Mouse (Mus musculus) myocyte (in vitro differentiated cells): ENCODE measurements around the gene Tiam1. TPM values are rescaled to one million over a fixed set of nuclear protein-coding genes. Genes with fewer than 3 reads are reported as not detected.

ENCODE experiments used
- H3K27me3 ChIP-seq: one replicate; pipeline ENCODE4 v1.6.1; 2011; ENCODE audit not compliant: control insufficient read depth, insufficient read depth, insufficient read length
- H3K36me3 ChIP-seq: one replicate; pipeline ENCODE4 v1.6.1; 2011; ENCODE audit not compliant: control insufficient read depth, insufficient read depth
- H3K4me2 ChIP-seq: one replicate; pipeline ENCODE4 v1.6.1; 2011; ENCODE audit warnings: low read depth, control low read depth
- H3K4me3 ChIP-seq: one replicate; pipeline ENCODE4 v1.5.1; 2011; ENCODE audit warnings: mild to moderate bottlenecking, control low read depth, moderate library complexity
- H3K79me2 ChIP-seq: one replicate; pipeline ENCODE4 v1.6.1; 2011; ENCODE audit not compliant: control insufficient read depth, insufficient read depth
- H3ac ChIP-seq: one replicate; pipeline ENCODE4 v1.6.1; 2011; ENCODE audit not compliant: control insufficient read depth, insufficient read length
- CEBPB ChIP-seq: IDR thresholded peaks from 2 replicates; pipeline ENCODE4 v1.6.1; 2011; ENCODE audit warnings: mild to moderate bottlenecking, moderate library complexity; ENCODE audit not compliant: poor library complexity, insufficient read depth, severe bottlenecking
- E2F4 ChIP-seq: IDR thresholded peaks from one replicate; pipeline ENCODE4 v1.6.1; 2011; ENCODE audit warnings: mild to moderate bottlenecking, control low read depth, moderate library complexity; ENCODE audit not compliant: insufficient read depth
- MAX ChIP-seq: IDR thresholded peaks from one replicate; pipeline ENCODE4 v1.6.1; 2011; ENCODE audit warnings: low read depth, mild to moderate bottlenecking, control low read depth
- MYOD1 ChIP-seq, 3 experiments: IDR thresholded peaks; one replicate each; pipeline ENCODE4 v1.6.1; 2011; ENCODE audit warnings: control low read depth in 2 of 3, low read depth in 2 of 3, mild to moderate bottlenecking in 2 of 3, moderate library complexity in 1 of 3; ENCODE audit not compliant: insufficient read length in 2 of 3, control insufficient read depth in 1 of 3
- MYOG ChIP-seq, 3 experiments: IDR thresholded peaks; one replicate each; pipeline ENCODE4 v1.6.1; 2011; ENCODE audit warnings: control low read depth in 2 of 3, low read depth in 2 of 3, mild to moderate bottlenecking in 2 of 3; ENCODE audit not compliant: insufficient read length in 2 of 3, control insufficient read depth in 1 of 3, insufficient read depth in 1 of 3
- POLR2A ChIP-seq: IDR thresholded peaks from one replicate; pipeline ENCODE4 v1.6.1; 2011; ENCODE audit warnings: low read depth, mild to moderate bottlenecking, control low read depth, moderate library complexity; ENCODE audit not compliant: insufficient read length
- POLR2AphosphoS2 ChIP-seq: IDR thresholded peaks from one replicate; pipeline ENCODE4 v1.6.1; 2011; ENCODE audit warnings: low read depth, control low read depth; ENCODE audit not compliant: insufficient read length
- REST ChIP-seq: IDR thresholded peaks from one replicate; pipeline ENCODE4 v1.6.1; 2011; ENCODE audit warnings: mild to moderate bottlenecking, control low read depth, moderate library complexity; ENCODE audit not compliant: insufficient read depth, insufficient read length
- SRF ChIP-seq: IDR thresholded peaks from one replicate; pipeline ENCODE4 v1.6.1; 2011; ENCODE audit warnings: low read depth; ENCODE audit not compliant: control insufficient read depth, insufficient read length
- TCF12 ChIP-seq: IDR thresholded peaks from one replicate; pipeline ENCODE4 v1.6.1; 2011; ENCODE audit warnings: mild to moderate bottlenecking, control low read depth; ENCODE audit not compliant: poor library complexity, insufficient read depth, severe bottlenecking
- TCF3 ChIP-seq: IDR thresholded peaks from one replicate; pipeline ENCODE4 v1.6.1; 2011; ENCODE audit warnings: low read depth, control low read depth; ENCODE audit not compliant: insufficient read length
- USF1 ChIP-seq: IDR thresholded peaks from one replicate; pipeline ENCODE4 v1.6.1; 2011; ENCODE audit warnings: low read depth, mild to moderate bottlenecking, control low read depth, moderate library complexity
- polyA plus RNA-seq: library from polyadenylated mRNA; unstranded; fragments of >200 nt; fragmentation: generic; extraction: Trizol; gene quantifications from one replicate; pipeline ENCODE4 v1.2.1, GENCODE M21; 2012; ENCODE audit warnings: missing spikeins

The Tiam1 gene
- polyA plus RNA-seq, 1 experiment: 2.2 TPM

- Histone ChIP-seq H3K4me2 (no peak overlapping the region), H3K27me3 (no peaks in the 10 kb centered on the region), H3K4me3 (no peak overlapping the region), H3K36me3 (no peaks in the 10 kb centered on the region), H3K79me2 (no peaks in the 10 kb centered on the region), H3ac (no peak overlapping the region)
- TF ChIP-seq E2F4 (no peak), MYOD1 (IDR thresholded peaks at IDR 0.05; ENCODE audit: control insufficient read depth in 1 of 3, insufficient read length in 2 of 3, low read depth in 2 of 3) (no peak), POLR2A (no peak), USF1 (no peak), POLR2AphosphoS2 (no peak)
These were observed 99.4 kb downstream of the Tiam1 start for GRCm38 (mm10) chr16:90044004-90044754.

GRCm38 (mm10) chr16:90042874-90043273 is 100.7 kb downstream of the Tiam1 start:
- Histone ChIP-seq H3K4me2 (no peak overlapping the region), H3K27me3 (no peaks in the 10 kb centered on the region), H3K4me3 (no peak overlapping the region), H3ac (no peak overlapping the region), H3K79me2 (no peaks in the 10 kb centered on the region), H3K36me3 (no peaks in the 10 kb centered on the region)
- TF ChIP-seq SRF (no peak), POLR2A (no peak), REST (no peak), E2F4 (no peak), MYOD1 (IDR thresholded peaks at IDR 0.05; ENCODE audit: control insufficient read depth in 1 of 3, insufficient read length in 2 of 3, low read depth in 2 of 3) (no peak), USF1 (no peak)

GRCm38 (mm10) chr16:90042386-90042785 is 101.2 kb downstream of the Tiam1 start:
- Histone ChIP-seq H3K4me2 (no peak overlapping the region), H3ac (no peak overlapping the region), H3K36me3 (no peaks in the 10 kb centered on the region), H3K79me2 (no peaks in the 10 kb centered on the region), H3K27me3 (no peaks in the 10 kb centered on the region), H3K4me3 (no peak overlapping the region)
- TF ChIP-seq CEBPB (no peak), TCF12 (no peak), POLR2AphosphoS2 (no peak), POLR2A (no peak), REST (no peak), TCF3 (no peak), MAX (no peak), USF1 (no peak), MYOG (IDR thresholded peaks at IDR 0.05; ENCODE audit: control insufficient read depth in 1 of 3, insufficient read depth in 1 of 3, insufficient read length in 2 of 3, low read depth in 2 of 3) (no peak), E2F4 (no peak), MYOD1 (IDR thresholded peaks at IDR 0.05; ENCODE audit: control insufficient read depth in 1 of 3, insufficient read length in 2 of 3, low read depth in 2 of 3) (no peak), SRF (no peak)

GRCm38 (mm10) chr16:90040771-90041364 is 102.7 kb downstream of the Tiam1 start:
- TF ChIP-seq CEBPB (no peak), POLR2AphosphoS2 (no peak), MYOD1 (IDR thresholded peaks at IDR 0.05; ENCODE audit: control insufficient read depth in 1 of 3, insufficient read length in 2 of 3, low read depth in 2 of 3) (no peak), MAX (no peak), REST (no peak), USF1 (no peak), MYOG (IDR thresholded peaks at IDR 0.05; ENCODE audit: control insufficient read depth in 1 of 3, insufficient read depth in 1 of 3, insufficient read length in 2 of 3, low read depth in 2 of 3) (no peak), SRF (no peak), TCF12 (no peak), POLR2A (no peak), TCF3 (no peak), E2F4 (no peak)
- Histone ChIP-seq H3ac (no peak overlapping the region), H3K79me2 (no peaks in the 10 kb centered on the region), H3K27me3 (no peaks in the 10 kb centered on the region), H3K36me3 (no peaks in the 10 kb centered on the region), H3K4me3 (no peak overlapping the region), H3K4me2 (no peak overlapping the region)

GRCm38 (mm10) chr16:90035595-90036110 is 107.9 kb downstream of the Tiam1 start:
- no peak overlapping the region for H3K4me2 ChIP-seq
- no peaks in the 10 kb centered on the region for H3K36me3 ChIP-seq
- H3K27me3 ChIP-seq: no peaks in the 10 kb centered on the region
- H3K4me3 ChIP-seq: no peak overlapping the region
- no peaks in the 10 kb centered on the region for H3K79me2 ChIP-seq
- no peak for TF ChIP-seq MAX
- TF ChIP-seq CEBPB: no peak
- TF ChIP-seq SRF: no peak
- H3ac ChIP-seq: no peak overlapping the region
